Mouse (Mus musculus) thymus, adult 2 months (tissue): ENCODE results near the gene Gm8126.
"Not testable (repeated sequence)": the region's sequence is repeated elsewhere in the genome, so short reads cannot be mapped to it uniquely, and the experiment has no call there.

Experiments used
- CTCF ChIP-seq: fragments of 200-500 bp; IDR thresholded peaks from 2 replicates; pipeline ENCODE4 v1.5.1; 2012; ENCODE audit warnings: mild to moderate bottlenecking, control low read depth, low read length, moderate library complexity, borderline replicate concordance; ENCODE audit not compliant: control insufficient read depth, poor library complexity, insufficient read depth; ENCODE audit errors: extremely low read depth
- POLR2A ChIP-seq: fragments of 200-500 bp; IDR thresholded peaks from 2 replicates; pipeline ENCODE4 v1.6.1; 2012; ENCODE audit warnings: mild to moderate bottlenecking, low read length, control low read depth, moderate library complexity; ENCODE audit not compliant: control insufficient read depth, poor library complexity, insufficient read depth; ENCODE audit errors: extremely low read depth

DNA sequence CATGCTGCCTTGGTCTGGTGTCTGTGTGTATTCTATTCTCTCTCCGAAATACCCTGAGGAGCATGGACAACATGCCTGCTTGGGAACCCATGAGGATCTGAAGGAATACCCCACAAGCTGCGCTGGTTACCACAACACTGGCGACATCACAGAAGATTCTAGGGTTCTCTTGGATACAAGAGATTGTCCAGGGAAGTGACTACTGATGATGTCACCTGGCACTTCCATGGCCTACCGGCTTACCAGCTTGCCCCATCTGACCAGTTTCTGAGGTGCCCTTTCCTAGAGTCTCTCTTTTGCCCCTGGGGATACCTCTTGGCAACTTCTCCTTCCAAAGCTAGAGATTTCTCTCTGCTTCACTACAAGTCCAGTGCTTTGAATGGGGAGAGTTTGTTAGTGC lies 23.2 kb upstream of the Gm8126 start, which contains the start of gene Gm8122:
- TF ChIP-seq CTCF, POLR2A: not testable (repeated sequence)
